Mouse (Mus musculus): ENCODE measurements at regions not wholly inside any gene's neighbourhood (a gene's known extent, or its start where the extent isn't known, plus 50 kb on each side); places are given as distances from the start of the nearest gene placed in this dataset.

GRCm38 (mm10) chr4:95466647-95467046 is 90.7 kb upstream of the Fggy start:
- in situ Hi-C loops (cut with MboI, MseI): no loop called here

GRCm38 (mm10) chr4:95467526-95467925 is 89.8 kb upstream of the Fggy start:
- in situ Hi-C loops (cut with MboI, MseI): no loop called here

- in situ Hi-C loops (cut with MboI, MseI): no loop called here
Measured at GRCm38 (mm10) chr4:95474726-95475406, 82.4 kb upstream of the Fggy start.

- in situ Hi-C loops (cut with MboI, MseI): no loop called here
Measured at GRCm38 (mm10) chr4:95476071-95476724, 81.1 kb upstream of the Fggy start.

- in situ Hi-C loops (cut with MboI, MseI): loop anchor here (5.0 kb wide), 1 partner anchor 431 kb away; the partner anchor contains the start of gene Jun
Measured at GRCm38 (mm10) chr4:95483571-95483970, 73.7 kb upstream of the Fggy start.

- in situ Hi-C loops (cut with MboI, MseI): no loop called here
Measured at GRCm38 (mm10) chr4:95487323-95487722, 70.0 kb upstream of the Fggy start.

GRCm38 (mm10) chr4:95487969-95488368 is 69.3 kb upstream of the Fggy start:
- in situ Hi-C loops (cut with MboI, MseI): no loop called here

- in situ Hi-C loops (cut with MboI, MseI): no loop called here
Measured at GRCm38 (mm10) chr4:95489059-95489458, 68.2 kb upstream of the Fggy start.

GRCm38 (mm10) chr4:95500265-95500664 is 57.0 kb upstream of the Fggy start:
- in situ Hi-C loops (cut with MboI, MseI): no loop called here

- in situ Hi-C loops (cut with MboI, MseI): no loop called here
Measured at GRCm38 (mm10) chr4:95501164-95501563, 56.1 kb upstream of the Fggy start.

GRCm38 (mm10) chr4:95507141-95507945 is 50.0 kb upstream of the Fggy start:
- in situ Hi-C loops (cut with MboI, MseI): no loop called here

Measured in regulatory T cell (primary cell).